Mouse (Mus musculus): ENCODE measurements around the gene Cacna1s. TPM values are rescaled to one million over a fixed set of nuclear protein-coding genes. Genes with fewer than 3 reads are reported as not detected.

Cacna1s gene
- polyA plus RNA-seq (2017; shearing (Covaris generic)), result 1.6 TPM

DNA sequence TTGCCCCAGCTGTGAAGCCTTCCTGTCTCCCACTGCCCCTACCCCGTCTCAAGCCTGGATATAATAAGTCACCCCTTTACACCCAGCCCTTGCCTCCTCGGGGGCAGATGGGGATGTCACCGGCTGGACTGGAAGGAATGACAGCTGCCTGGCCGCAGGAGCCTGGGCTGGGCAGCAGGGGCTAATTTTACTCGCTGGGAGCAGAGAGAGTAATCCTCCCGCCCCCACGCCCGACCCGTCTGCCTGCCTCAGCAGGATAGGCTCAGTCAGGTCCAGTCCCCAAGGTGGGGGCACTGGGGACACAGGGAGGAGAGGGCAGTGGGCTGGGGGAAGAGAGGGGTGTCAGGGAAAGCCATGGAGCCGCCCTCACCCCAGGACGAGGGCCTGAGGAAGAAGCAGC is at the start of gene Cacna1s:
Gene Cacna1s (plus strand): TSS at position 204 of the 400 bp plus-strand sequence.

DNA sequence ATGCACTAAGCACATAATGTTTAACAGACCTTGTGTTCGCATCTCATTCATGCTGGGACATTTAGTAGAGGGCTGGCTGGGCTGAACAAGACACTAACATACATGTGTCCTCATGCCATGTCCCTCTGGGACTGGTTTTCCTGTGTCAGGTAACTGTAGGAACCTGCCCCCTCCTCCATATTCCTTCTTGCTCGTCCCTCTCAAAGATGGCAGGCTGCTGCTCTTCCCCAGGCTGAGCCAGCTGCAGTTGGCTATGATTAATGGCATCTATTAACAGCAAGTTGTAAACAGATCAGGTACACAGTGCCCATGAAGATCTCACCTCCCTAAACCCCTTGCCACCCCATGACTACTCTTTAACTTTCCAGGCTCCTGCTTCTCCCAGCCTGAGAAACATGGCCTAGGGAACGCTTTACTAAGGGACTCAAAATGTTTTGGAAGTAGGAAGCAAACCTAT is 46.2 kb upstream of the Cacna1s start, which contains the start of gene Igfn1:
Gene Igfn1 (minus strand): TSS at position 51 of the 457 bp plus-strand sequence.

DNA sequence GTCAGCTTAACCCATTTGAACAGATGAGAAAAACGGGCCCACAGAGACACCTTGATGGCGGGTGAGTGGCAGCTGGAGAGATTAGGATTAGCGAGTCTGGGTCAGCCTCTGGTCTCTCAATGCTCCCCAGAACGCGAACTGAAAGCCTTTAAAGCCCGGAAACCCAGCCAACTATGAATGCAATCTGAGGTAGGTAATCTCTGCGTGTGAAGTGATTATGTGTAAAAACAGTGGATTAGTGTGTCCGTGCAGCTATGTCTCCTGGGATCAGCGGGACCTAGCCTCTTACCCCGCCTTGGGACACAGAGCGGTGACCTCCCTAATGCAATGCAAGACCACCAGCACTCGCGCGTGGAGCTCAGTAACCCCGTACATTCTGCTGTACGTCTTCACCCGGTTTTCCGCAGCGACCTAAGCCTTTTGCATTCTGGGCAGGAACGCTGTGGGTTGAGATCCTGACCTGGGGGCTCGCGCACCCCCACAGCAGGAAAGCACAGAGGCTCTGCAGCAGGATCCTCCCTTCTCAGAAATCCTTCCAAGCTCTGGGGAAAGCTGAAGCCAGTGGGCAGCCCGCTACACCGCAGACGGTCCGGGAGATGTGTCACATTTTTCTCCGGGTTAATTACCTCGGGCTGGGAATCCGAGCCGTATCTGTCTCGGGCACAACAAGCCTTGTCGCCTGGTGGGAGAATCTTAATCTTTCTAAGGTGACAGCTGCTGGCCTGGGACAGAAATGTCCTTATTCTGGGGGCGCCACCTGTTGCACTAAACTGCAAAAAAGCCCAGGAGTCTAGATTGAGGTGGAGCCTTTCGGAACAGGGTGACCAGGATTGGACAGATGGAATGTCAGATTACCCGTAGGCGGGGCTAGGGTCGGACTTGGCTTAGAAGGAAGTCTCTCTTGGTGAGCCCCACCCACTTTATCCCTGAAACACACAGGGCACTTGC is 45.1 kb upstream of the Cacna1s start, which contains the start of gene Tmem9:
Gene Tmem9 (plus strand): TSS at position 940 of the 948 bp plus-strand sequence.

DNA sequence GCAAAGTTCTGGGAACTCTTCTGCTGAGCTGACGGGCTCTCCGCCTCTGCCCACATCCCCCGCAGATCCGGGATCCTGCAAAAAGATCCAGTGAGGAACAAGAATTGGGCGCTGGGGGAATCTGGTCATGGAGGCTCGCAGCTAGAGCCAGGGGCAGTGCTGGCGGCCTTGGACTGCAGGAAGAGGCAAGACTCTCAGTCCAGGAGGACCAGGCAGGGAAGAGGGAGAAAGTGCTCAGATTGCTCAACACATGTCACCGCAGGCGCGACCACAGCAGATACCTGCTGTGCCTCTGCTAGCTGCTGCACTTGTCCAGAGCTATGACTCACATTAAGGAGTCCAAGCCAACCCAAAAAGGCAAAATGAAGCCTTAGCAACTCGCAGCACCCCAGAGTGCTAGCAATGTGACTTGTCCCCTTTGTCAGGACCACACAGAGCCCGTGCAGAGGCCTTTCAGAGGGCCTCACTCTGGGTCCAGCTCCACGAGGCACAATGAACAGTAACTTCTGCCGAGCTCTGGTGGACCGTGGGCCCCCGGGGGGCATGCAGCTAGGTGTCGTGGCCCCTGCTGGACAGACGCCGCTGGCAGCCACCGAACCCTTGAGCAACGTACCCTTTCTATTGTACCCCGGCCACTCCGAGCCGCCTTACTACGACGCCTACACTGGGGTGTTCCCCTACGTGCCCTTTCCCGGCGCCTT is 2.1 kb upstream of the Cacna1s start, which contains the start of gene Ascl5:
Gene Ascl5 (plus strand): TSS at position 493 of the 701 bp plus-strand sequence.

DNA sequence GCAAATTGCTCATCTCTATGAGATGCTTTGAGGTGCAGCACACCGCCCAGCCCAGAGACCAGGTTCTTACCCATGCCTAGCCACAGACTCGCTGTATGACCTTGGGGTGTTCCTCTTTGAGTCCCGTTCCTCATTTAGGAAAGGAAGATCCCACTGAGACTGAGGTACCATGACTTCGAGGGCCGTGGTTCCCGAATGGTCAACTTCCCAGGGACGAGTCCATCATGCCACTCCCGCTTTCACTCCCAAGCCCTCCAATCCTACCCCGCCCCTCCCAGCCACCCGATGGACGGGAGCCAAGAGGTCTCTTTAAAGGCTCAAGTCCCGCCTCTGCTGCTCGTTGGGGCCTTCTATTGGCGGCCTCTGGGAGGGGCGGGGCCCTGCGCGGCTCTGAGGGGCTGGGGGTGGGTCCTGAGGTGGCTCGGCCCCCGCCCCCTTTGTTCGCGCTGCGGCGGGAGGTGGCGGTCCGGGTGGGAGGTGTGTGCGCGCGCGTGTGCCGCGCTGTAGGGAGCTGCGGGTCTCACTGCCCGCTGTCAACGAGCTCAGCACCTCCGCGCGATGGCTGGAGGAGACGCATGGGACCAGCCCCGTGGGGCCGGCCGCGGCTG is 78.5 kb downstream of the Cacna1s start, which contains the start of gene Kif21b:
Gene Kif21b (plus strand): TSS at position 439 of the 608 bp plus-strand sequence.

Other genes with a start within 250 kb of the Cacna1s start
- gene Lad1, start 234.2 kb upstream of the Cacna1s start, polyA plus RNA-seq (2017; shearing (Covaris generic)), result not detected
- not detected for gene Tnnt2, start 216.4 kb upstream of the Cacna1s start, polyA plus RNA-seq (2017; shearing (Covaris generic))
- not detected for gene Pkp1, start 133.5 kb upstream of the Cacna1s start, polyA plus RNA-seq (2017; shearing (Covaris generic))
- not detected for gene Igfn1, start 46.4 kb upstream of the Cacna1s start, polyA plus RNA-seq (2017; shearing (Covaris generic))
- 16.6 TPM for gene Tmem9, start 44.6 kb upstream of the Cacna1s start, polyA plus RNA-seq (2017; shearing (Covaris generic))
- gene Ascl5, start 1.9 kb upstream of the Cacna1s start, polyA plus RNA-seq (2017; shearing (Covaris generic)), result not detected
- gene Kif21b, start 78.6 kb downstream of the Cacna1s start, polyA plus RNA-seq (2017; shearing (Covaris generic)), result 62.2 TPM
- not detected for gene Mroh3, start 160.1 kb downstream of the Cacna1s start, polyA plus RNA-seq (2017; shearing (Covaris generic))
- gene Inava, start 181.5 kb downstream of the Cacna1s start, polyA plus RNA-seq (2017; shearing (Covaris generic)), result not detected
- gene Gpr25, start 208.1 kb downstream of the Cacna1s start, polyA plus RNA-seq (2017; shearing (Covaris generic)), result not detected